Mouse (Mus musculus) natural killer cell, adult 2 months (primary cell): ENCODE measurements at regions not wholly inside any gene's neighbourhood (a gene's known extent, or its start where the extent isn't known, plus 50 kb on each side); places are given as distances from the start of the nearest gene placed in this dataset.
"Not testable (repeated sequence)": the region's sequence is repeated elsewhere in the genome, so short reads cannot be mapped to it uniquely, and the experiment has no call there.

Experiments used
- DNase-seq, 2 experiments: peaks; one replicate each; pipeline ENCODE4 v3.0.0; 2022; ENCODE audit warnings: low spot score in 2 of 2

DNA sequence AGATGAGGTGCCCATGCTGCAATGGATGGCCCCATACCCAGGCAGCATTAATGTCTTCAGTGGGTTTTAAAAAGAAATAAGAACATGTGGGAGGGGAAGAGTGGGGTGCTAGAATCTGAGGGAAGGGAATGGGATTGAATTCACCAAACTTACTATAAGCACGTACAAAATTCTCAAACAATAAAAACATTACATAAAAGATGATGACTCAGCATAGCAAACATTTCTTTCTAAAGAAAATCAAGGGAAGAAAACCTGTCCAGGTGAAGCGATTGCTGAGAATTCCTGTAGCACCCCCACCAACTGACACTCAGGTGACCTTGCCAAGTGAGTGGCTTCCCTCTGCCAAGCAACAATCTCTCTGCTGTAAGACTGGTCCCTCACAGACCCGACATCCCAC is 989.2 kb downstream of the Ttll7 start:
- DNase-seq, result no peak

DNA sequence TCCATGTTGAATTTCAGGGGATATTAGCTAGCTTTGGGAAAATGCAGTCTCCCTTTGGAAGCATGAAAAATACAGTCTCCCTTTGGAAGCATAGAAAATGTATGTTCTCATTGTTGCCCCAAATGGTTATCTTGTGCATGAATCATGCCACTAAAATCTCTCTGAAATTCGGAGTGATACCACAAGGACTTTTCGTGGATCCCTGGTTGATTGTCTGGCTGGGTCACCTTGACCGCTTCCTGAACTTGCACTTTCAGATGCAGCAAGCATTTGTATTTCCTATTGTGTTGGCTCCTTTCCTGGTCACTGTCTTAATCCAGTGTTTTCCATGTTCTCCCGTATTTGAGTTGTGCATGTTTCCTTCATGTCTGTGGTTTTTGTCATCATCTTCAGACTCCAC is 986.6 kb downstream of the Ttll7 start:
- no peak for DNase-seq

DNA sequence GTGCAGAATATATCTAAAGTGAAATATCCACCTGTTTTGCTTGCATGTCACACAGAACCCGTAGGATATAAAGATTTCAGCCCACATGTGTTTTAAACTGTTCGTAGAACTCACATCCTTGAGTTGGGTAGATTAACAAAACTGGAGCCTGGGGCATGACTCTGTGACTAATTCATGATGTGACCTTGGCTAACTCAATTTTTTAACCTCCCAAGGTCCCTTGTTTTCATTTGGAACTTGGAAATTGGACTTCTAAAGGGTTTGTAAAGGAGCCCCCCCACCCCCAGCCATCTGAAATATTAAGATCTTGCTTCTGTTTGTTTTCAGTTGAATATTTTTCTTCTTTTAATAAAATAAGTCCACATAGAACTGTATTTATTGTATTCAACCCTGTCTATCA is 983.5 kb downstream of the Ttll7 start:
- no peak for DNase-seq

DNA sequence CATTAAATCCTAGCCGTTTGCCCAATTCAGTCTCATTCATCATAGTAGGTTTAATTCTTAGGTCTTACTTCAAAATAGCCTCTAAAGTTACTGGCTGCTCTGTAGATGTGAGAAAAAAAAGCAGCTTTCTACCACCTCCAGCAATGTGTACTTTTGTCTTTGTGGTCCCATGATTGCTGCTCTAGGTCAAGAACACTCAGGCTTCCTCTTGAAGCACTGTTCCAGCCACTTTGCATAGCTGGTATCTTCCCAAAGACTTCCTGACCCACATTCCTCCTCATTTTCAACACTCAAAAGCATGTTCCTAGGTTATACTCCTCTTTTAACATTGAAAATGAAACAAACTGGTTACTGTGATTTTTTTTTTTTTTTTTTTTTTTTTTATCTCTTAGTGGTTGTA is 973.2 kb downstream of the Ttll7 start:
- no peak for DNase-seq

DNA sequence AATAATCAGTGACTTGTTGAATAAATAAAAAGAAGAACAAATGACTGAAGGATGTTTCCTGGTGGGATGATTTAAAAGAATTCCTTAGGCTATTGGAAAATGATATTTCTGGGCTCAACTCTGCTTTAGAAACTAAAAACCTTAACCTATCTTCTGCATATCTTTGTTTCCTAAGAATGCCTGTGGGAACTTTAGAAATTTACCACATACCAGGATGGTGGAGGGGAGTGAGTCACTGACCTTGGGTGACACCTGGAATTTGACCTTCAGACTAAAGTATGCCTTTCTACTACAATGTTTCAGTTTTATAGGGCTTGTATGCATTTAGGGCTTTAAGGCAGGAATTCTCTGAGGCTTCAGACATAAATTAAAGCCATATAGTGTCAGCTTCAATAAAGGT is 972.3 kb downstream of the Ttll7 start:
- DNase-seq, result no peak

DNA sequence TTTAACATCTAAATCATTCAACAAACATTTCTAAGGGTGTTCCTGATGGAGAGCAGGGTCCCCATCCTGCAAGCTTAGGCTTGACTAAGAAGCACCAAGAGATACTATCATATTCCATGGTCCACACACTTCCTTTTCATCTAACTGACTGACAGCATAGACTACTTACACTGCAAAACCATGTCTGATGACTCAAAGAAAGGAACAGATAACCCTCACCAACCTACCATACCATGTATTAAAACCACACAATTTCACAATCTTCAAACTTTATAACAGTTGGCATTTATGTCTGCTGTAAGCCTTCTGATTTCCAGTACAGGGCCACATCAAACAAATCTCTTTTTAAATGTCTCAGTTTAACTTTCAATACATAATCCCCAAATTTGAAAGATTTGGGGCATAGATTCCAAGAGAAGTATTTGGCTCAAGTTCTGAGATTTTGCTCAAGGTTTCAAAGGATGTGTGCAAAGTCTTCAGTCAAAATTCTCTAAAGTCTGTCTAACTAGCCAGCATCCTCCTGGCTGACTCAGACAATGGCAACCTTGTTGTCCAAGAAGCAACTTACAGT is 962.0 kb downstream of the Ttll7 start:
- no peak for DNase-seq

DNA sequence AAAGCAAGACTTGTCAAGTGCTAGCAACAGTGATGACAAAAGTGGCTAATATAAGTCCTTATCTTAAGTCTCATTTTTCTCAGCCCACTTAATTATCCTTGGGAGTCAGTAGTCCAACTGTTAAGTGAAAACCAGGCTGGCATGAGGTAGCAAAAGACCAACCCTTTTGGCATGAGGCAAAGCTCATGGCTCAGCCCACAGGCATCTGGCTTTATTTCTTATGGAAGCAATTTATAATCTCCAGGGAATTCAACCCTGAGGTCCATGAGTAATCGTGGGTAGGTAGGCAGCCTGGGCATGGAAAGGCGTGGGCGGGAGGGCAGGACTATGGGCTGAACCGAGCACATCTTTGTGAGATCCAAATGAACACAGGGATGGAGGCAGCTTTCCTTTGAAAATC is 950.4 kb downstream of the Ttll7 start:
- DNase-seq, result no peak

DNA sequence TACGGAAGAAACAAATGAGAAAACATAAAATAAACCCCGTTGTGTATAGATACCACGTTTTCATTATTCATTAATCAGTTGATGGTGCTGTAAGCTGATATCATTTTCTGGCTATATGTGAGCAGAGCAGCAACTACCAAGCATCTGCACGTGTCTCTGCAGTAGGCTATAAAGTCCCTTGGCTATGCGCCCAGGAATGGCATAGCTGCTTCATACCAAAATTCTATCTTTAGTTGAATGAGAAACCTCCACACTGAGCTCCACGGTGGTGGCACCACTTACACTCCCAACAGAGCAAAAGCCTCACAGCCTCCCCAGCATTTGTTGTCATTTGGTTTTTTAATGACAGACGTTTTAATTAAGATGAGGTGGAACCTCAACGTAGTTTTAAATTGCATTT is 944.4 kb downstream of the Ttll7 start:
- DNase-seq, result no peak

DNA sequence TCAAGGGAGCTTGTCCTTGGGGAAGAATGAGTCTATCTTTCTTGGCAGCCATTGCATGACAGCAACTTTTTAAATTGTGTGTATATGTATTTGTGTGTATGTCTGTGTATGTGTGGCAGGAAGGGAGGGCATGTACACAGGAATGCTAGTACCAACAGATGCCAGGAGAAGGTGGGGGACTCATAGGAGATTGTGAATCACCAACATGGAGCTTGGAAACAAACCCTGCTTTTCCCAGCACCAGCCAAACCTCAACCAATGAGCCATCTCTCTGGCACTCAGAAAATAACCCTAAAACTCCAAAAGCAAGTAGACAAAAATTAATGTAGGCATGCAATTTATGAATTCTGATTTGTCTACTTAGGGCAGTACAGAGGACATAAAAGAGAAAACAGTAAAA is 942.9 kb downstream of the Ttll7 start:
- DNase-seq, result no peak

DNA sequence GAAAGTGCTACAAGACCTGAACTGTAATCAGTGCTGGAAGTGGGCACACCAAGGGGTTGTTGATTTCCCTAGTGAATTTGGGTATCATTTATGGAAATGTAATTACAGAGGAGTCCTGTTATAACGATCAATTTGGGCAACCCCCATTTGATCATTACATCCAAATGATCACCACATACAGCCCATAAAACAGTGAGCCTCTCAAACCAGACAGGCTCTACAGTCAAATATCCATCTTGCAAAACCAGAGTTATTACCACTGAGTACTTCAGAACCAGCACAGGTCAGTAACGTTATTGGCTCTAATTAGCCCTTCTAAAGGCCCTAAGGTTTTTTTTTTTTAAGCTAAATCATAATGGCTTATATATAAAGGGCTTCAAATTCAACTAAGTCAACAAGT is 934.4 kb downstream of the Ttll7 start:
- no peak for DNase-seq

DNA sequence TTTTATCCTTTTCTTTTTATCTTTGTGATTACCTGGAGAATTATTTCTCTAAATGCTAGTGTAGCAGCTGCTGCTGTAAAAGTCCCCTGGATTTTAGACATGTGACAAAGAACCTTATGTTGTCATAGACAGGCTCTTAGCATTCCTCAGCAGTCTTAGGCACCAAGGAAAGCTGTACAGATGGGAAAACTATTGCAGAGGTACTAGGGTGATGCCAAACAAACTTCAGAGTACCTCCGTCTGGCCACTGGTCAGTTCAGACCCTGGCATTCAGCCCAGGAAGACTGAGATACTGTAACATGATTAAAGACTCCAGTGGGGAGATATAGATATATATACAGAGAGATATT is 898.6 kb downstream of the Ttll7 start:
- DNase-seq, result no peak

DNA sequence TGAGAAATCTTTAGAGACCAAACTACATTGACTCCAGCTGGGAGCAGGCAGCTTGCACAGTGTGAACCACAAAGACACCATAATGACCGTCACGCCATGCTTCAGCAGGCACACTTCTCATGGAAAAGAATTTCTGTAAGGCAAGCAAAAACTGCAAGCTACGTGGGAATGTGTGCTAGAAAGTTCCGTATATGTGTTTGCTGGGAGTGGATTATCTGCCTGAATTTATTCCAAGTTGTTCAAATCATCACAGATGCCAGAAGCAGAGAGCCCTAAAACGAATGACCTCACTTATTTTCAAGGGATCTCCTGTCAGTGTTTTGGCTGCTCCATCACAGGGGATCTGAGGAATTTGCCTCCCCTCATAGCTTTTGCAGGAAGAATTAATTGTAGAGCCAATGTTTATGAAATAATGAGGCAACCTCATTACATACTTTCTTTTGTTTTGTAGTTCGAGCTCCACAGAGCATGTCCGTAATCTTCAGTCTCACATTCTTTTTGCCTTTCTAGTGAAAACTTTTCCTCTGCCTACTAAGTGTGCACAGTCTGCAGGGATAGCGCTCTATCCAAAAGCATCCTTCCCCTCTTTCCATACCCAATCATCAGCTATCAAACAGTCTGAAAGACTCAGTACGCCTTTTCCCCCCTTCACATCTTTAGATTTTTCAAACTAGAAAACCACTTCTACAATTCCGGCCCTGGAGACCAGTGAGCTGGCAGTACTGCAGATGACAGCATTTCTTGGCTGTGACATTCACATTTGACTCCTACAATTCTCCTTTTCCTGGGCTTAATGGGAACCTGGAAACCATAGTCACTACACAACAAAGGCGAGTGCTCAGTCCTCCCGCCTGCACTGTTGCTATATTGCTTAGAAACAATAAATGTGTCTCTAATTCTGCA is 898.0 kb downstream of the Ttll7 start:
- DNase-seq, result no peak

DNA sequence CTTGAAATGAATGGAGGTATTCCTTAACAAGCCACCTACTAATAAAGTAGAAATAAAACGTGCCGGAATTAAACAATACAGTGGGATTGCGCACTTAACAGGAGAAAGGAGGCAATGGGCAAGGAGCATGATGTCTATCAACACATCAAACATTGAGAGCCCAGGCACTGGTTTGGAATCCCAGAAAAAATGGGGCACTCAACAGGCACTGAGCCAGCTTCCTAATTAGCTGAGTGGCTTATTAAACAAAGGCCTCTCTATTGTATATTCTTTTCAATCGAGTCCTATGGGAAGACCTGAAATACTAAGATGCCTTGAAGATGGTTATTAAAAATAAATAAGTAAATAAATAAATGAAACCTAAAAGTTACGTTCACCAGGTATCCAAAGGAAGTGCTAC is 897.3 kb downstream of the Ttll7 start:
- DNase-seq, result no peak

DNA sequence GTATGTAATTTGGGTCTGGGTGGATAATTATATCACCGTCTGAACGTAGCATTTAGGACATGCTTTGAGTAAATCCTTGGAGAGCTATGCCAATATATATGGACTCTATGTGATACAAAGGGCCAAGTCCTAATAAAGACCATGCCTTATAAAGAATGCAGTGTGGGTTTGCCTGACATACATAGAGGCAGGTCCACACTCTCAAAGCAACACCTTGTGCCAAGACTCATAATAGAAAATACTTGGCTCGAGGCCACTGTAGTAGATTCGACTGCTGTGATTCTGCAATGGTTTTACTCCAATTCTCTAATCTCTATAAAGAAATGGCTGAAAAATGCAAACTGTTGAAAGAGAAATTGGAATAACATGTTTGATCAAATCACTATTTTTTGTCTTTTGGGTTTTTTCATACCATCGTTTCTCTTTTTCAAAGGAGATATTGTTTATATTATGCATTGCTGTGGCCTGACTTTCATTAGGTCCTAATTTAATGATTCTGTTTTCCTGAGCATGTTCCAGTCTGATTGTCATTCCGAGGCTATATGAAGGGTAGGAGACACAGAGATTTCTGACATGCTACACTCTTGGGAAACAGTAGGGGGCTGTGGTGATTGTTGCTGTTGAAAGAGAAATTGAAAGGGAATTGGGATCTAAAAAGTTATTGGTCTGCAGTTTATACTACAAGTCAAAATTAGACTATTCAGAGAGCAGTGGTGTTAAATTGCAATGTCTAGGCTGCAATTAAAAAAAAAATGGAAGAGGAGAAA is 884.7 kb downstream of the Ttll7 start:
- no peak for DNase-seq

DNA sequence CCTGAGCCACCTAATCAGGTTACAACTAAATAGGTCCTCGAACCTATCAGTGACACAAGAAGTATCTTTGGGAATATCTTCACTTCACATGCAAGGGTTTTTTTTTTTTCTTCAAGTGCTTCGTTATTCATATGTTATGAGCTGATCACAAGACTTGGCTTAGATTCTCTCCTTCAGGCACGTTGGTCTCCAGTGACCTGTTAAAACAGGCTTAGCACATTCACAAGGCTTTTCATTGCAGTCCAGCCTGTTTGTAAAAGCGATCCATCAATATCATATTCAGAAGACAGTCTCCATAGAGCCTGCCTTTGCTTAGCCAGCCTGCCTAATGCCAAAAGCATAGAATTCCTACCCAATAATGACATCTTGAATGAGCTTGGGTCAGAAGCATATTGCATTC is 864.2 kb downstream of the Ttll7 start:
- no peak for DNase-seq

DNA sequence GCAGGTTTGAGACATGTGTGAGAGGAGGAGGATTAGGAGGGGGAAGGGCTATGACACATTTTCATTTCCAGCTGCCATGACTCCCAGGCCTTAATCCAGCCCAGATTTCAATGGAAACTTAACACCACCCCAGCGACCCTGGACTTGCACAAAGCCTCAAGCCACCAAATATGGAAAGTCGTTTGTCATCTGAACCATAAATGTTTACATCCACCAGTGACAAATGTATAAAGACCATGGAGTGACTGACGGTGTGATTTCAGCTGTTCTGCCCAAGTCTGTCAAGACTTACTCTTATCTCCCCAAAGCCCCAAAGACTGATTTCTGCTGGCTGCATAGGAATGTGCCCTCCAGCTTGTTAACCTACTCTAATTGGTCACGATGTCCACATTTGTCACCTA is 855.2 kb downstream of the Ttll7 start:
- no peak for DNase-seq

DNA sequence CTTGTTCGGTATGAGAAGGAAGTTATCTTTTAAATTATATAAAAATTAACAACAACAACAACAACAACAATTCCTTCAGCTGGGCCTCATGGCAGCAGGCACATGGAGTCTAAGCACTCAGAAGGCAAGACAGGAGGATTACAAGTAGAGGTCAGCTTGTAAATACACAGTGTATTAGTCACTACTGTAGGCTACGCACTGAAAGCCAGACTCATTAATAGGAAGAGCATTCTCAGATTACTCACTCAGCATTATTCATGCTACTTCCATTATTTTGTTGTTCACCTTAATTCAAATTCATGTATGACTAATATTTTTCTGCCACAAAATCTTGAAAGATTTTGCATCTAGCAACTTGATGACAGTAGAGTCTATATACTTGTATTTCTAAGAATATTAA is 831.6 kb downstream of the Ttll7 start:
- DNase-seq, result no peak

DNA sequence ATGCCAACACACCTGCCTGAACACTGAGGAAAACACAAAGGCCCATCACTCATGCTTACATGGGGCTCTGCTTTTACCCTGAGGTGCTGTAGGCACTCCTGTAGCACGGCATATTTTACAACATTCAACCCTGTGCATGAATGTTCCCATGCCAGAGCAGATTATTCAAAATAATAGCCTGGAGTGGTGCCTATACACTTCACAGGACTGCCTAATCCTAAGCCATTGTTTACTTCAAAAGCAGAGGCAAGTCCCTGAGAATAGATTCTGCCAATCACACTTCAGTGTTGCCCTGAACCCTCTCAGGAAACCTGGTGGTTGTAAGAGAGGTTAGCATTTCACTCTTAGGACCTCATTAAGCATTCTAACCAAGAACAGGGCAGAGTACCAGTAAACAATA is 828.1 kb downstream of the Ttll7 start:
- no peak for DNase-seq

DNA sequence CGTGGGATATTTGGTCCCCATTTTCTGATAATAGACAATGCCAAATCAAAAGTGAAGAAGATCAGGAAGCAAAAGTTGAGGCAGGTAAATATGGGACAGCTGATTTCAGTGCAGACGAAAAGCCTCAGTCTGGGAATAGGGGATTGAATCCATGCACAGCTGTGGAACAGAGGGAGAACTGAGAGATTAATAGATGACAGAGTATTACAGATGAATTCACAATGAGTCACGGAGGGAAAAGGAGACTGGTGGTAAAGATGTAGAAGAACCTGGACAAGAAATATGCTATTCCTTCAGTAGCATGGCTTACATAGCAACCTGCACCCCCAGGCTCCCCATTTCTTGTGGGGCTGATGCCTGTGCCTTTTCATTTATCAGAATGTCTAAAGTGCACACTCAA is 810.4 kb downstream of the Ttll7 start:
- no peak for DNase-seq

DNA sequence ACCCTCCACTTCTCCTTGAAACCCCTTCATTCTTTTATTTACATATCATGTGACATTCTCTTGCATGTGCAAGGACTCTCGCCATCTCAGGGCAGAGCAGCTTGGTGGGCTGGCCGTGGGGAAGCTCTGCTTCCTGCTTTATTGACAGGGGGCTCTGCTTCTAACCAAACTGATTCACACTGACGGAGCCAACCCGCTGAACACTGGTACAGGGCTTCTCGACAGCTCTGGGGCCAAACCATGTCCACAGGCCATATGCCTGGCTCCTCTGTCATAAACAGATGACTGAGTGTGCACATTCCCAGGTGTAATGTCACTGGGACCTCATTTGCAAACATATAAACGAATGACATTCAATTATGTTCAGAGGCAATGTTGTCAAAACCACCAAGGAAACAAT is 800.7 kb downstream of the Ttll7 start:
- no peak for DNase-seq

DNA sequence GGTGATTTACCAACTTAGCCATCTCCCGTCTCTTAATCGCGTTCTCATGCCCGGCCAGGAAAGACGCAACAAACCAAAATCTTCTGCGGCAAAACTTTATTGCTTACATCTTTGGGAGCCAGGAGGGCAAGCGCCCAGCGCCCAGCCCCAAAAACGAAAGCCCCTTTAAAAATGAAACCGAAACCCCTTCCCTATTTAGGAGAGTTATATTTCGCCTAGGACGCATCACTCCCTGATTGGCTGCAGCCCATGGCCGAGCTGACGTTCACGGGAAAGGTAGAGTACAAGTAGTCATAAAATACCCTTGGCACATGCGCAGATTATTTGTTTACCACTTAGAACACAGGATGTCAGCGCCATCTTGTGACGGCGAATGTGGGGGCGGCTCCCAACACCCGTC is 783.3 kb downstream of the Ttll7 start:
- DNase-seq, result not testable (repeated sequence)

DNA sequence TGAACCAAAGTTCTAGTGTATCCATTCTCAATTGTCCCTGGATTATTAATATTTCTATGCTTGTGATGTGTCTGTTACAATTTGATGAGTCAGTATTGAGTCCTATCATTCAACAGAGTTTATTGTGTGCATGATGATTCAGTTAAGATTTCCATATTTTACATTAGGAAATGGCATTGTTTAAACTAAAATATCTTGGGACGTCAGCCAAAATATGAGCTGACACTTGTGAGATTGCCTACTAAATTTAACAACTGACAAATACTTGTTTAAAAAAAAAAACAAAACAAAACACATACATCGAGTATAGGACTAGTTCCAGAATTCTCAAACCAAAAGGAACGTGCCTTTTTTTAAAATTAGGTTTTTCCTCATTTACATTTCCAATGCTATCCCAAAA is 779.0 kb downstream of the Ttll7 start:
- no peak for DNase-seq

DNA sequence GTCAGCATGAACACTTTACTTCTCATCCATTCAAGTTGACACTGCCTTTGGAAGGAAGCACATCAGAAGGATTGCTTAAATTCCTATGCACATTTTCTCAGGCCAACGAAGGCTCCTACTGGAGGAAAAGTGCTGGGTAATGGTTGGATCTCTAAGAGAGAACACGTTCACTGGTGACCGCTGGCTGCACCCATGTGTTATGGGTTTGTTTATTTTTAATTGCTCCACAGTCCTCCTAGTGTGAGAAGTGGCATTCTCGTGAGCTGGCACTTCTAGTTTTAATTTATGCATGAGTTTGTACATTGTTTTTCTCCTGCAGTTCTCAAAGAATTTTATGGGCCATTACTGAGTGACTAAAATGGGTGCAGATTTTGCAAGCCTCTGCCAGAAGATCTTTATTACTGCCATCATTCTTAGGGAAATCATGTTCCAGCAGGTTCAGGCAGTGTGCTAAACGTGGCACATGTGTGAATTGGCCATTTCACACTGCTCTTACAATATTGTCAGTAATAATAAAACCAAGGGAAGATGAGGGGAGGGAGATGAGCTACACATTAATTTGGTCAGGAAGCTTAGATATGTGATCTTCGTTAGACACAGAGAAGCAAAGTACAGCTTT is 731.6 kb downstream of the Ttll7 start:
- no peak for DNase-seq
